Mouse (Mus musculus): ENCODE data around the gene Exosc3.

Exosc3 gene

DNA sequence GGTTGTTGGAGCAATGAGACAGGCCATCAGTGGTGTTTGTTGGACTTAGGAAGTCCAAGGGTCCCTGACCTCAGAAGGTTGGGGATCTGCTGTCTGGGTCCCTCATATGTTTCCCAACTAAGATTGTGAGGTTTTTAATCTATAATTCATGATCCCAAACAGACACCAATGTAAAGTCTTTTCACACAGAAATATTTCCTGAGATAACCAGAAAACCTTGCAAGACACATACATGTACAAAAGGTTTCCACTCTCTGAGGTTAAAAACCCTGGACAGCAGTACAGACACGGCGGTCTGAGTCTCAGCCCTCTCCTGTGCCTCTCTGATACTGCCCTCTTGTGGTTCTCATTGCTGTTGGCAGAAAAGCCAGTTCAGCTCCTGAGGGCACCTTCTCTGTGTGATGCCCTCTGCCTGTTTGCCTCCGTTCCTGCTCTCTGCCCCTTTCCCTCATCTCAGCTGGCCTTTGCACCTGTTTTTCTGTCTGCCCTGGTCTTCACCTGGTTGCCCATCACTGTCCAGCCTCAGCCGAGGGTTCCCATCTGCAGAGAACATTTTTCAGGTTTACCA, 62.5 kb downstream of the Exosc3 start:
- peak in 1 of 2 experiments; percentile 39 for DNase-seq (ENCODE audit: low spot score in 2 of 2)

DNA sequence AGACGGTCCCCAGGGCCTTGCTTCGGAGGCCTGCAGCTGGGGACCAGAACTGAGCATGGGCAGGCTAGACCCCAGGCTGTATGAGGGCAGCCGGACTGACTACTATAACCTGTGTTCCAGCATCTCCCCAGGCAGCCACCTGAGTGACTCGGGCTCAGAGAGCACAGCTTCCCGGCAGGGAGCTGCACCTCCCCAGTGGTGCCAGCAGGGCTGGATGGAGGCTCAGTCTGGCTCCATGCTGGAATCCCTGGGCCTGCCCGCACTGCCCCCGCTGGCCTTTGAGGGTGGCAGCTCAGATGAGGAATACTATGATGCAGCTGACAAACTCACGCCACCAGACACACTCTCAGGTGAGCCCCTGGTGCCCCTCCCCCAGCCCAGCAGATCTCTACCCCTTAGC, 63.2 kb downstream of the Exosc3 start:
- no peak for DNase-seq (ENCODE audit: low spot score in 2 of 2)

- DNase-seq (ENCODE audit: low spot score in 2 of 2): no peak
Measured at GRCm38 (mm10) chr4:45275770-45276169, 66.8 kb downstream of the Exosc3 start.

GRCm38 (mm10) chr4:45271041-45271452, 71.5 kb downstream of the Exosc3 start:
- DNase-seq (ENCODE audit: low spot score in 2 of 2): no peak

DNA sequence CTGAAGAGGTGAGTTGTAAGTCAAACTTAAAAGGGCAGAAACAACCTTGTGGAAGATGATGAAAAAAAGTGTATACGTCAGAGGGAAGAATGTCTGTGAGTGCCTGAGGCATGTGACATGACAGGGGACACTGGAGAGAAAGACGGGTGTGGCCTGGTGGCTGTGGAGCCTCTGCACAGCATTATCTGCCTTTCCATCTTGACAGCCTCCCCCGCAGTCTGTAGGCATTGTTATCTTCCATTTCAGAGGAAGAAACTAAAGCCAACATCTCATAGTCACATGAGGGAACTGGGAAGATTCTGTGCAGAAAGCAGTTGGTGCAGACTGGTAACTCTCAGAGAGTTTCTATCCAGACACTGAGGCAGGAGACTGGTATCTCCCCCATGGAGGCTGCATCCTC, 74.6 kb downstream of the Exosc3 start:
- DNase-seq (ENCODE audit: low spot score in 2 of 2): no peak

Measured in right cerebral cortex, postnatal 36 days (tissue).